Mouse (Mus musculus): ENCODE results near the gene Stard8.

DNA sequence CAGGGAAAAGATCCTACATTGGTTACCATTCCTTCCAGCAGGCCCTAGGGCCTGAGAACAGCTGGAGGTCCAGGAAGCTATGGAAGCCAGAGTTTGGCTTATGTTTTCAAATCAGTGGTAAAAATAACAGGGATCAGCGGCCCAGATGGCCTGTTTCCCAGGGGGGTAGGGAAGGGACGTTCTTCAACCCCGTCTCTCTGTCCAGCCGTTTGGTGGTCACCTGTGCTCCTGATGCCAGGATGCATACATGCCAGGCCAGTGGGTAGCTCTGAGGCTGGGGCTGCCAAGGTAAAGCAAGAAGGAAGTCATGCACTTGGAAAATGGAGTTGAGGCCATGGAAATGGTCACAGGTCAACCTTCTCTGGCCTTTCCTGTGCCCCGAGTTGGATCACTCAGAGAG, 7.5 kb downstream of the Stard8 start:
- TF ChIP-seq CTCF (IDR thresholded peaks at IDR 0.05; ENCODE audit: insufficient read depth, low read length) (no peak), POLR2A (IDR thresholded peaks at IDR 0.05; ENCODE audit: borderline replicate concordance, extremely low read depth, low read depth, low read length) (no peak)

Data from lung, adult 2 months (tissue).